Mouse (Mus musculus): ENCODE measurements at regions not wholly inside any gene's neighbourhood (a gene's known extent, or its start where the extent isn't known, plus 50 kb on each side); places are given as distances from the start of the nearest gene placed in this dataset.

- ChIA-PET POLR2A (no interaction called here), CTCF (no interaction called here)
Measured at GRCm38 (mm10) chr5:51397528-51397927, 170.0 kb downstream of the Ppargc1a start.

- ChIA-PET CTCF (no interaction called here), POLR2A (no interaction called here)
Measured at GRCm38 (mm10) chr5:51391319-51391718, 176.2 kb downstream of the Ppargc1a start.

GRCm38 (mm10) chr5:51387751-51388150 lies 179.8 kb downstream of the Ppargc1a start:
- CTCF ChIA-PET = no interaction called here
- POLR2A ChIA-PET = no interaction called here

- ChIA-PET POLR2A (interaction anchor here in 1 of 4 experiments (0.7 kb wide), 1 partner anchor 59 kb away, joined by 3 read pairs; no protein-coding TSS in a partner anchor), CTCF (no interaction called here)
Measured at GRCm38 (mm10) chr5:51386409-51386808, 181.1 kb downstream of the Ppargc1a start.

GRCm38 (mm10) chr5:51384278-51384677 lies 183.2 kb downstream of the Ppargc1a start:
- CTCF ChIA-PET = no interaction called here
- POLR2A ChIA-PET = no interaction called here

GRCm38 (mm10) chr5:51359101-51359500 lies 208.4 kb downstream of the Ppargc1a start:
- ChIA-PET CTCF (no interaction called here), POLR2A (no interaction called here)

GRCm38 (mm10) chr5:51348256-51348655 lies 219.3 kb downstream of the Ppargc1a start:
- CTCF ChIA-PET = no interaction called here
- POLR2A ChIA-PET = no interaction called here

- ChIA-PET CTCF (no interaction called here), POLR2A (no interaction called here)
Measured at GRCm38 (mm10) chr5:51329142-51329541, 238.4 kb downstream of the Ppargc1a start.

- ChIA-PET CTCF (no interaction called here), POLR2A (no interaction called here)
Measured at GRCm38 (mm10) chr5:51289191-51289590, 278.3 kb downstream of the Ppargc1a start.

GRCm38 (mm10) chr5:51288234-51288633 lies 279.3 kb downstream of the Ppargc1a start:
- POLR2A ChIA-PET = no interaction called here
- CTCF ChIA-PET = no interaction called here

- CTCF ChIA-PET = no interaction called here
- POLR2A ChIA-PET = no interaction called here
Measured at GRCm38 (mm10) chr5:51241156-51241555, 326.4 kb downstream of the Ppargc1a start.

- CTCF ChIA-PET = interaction anchor here in 1 of 4 experiments (1.0 kb wide), 1 partner anchor 8 kb away, joined by 3 read pairs; no protein-coding TSS in a partner anchor
- POLR2A ChIA-PET = no interaction called here
Measured at GRCm38 (mm10) chr5:51234004-51234355, 333.5 kb downstream of the Ppargc1a start.

- ChIA-PET POLR2A (no interaction called here), CTCF (no interaction called here)
Measured at GRCm38 (mm10) chr5:51233271-51234003, 334.1 kb downstream of the Ppargc1a start.

- POLR2A ChIA-PET = no interaction called here
- CTCF ChIA-PET = no interaction called here
Measured at GRCm38 (mm10) chr5:51229806-51230205, 337.7 kb downstream of the Ppargc1a start.

- CTCF ChIA-PET = no interaction called here
- POLR2A ChIA-PET = no interaction called here
Measured at GRCm38 (mm10) chr5:51227996-51228395, 339.5 kb downstream of the Ppargc1a start.

GRCm38 (mm10) chr5:51203266-51203665 lies 364.3 kb downstream of the Ppargc1a start:
- POLR2A ChIA-PET = no interaction called here
- CTCF ChIA-PET = no interaction called here

GRCm38 (mm10) chr5:51202525-51203215 lies 364.9 kb downstream of the Ppargc1a start:
- ChIA-PET POLR2A (no interaction called here), CTCF (no interaction called here)

- POLR2A ChIA-PET = interaction anchor here in 1 of 4 experiments (0.7 kb wide), 1 partner anchor 729 kb away, joined by 6 read pairs; no protein-coding TSS in a partner anchor
- CTCF ChIA-PET = interaction anchor here in 1 of 4 experiments (0.6 kb wide), 1 partner anchor 328 kb away, joined by 8 read pairs; no protein-coding TSS in a partner anchor
Measured at GRCm38 (mm10) chr5:51196393-51197347, 370.9 kb downstream of the Ppargc1a start.

GRCm38 (mm10) chr5:51190661-51191060 lies 376.9 kb downstream of the Ppargc1a start:
- CTCF ChIA-PET = no interaction called here
- POLR2A ChIA-PET = no interaction called here

GRCm38 (mm10) chr5:51169828-51170227 lies 397.7 kb downstream of the Ppargc1a start:
- POLR2A ChIA-PET = no interaction called here
- CTCF ChIA-PET = no interaction called here

Data from embryonic stem cell, embryonic (primary cell).